Mouse (Mus musculus) embryonic facial prominence, embryonic 15.5 days (tissue): ENCODE data around the gene Pip4k2b. TPM values are rescaled to one million over a fixed set of nuclear protein-coding genes. Genes with fewer than 3 reads are reported as not detected.

ENCODE experiments used
- ATAC-seq: fragments of 200-750 bp; cut with Nextera tagmentation; 2 replicates; pipeline ENCODE4 v1.8.0; 2017; ENCODE audit warnings: low read depth, moderate TSS enrichment; ENCODE audit not compliant: insufficient number of reproducible peaks, low FRiP score, low TSS enrichment
- H3K27ac ChIP-seq: fragments of 300-500 bp; sonication (generic); replicated peaks from 2 replicates; pipeline ENCODE4 v1.5.1; 2015; ENCODE audit warnings: mild to moderate bottlenecking, inconsistent platforms
- H3K27me3 ChIP-seq: fragments of 300-500 bp; sonication (generic); 2 replicates; pipeline ENCODE4 v1.6.1; 2015; ENCODE audit warnings: inconsistent platforms
- H3K36me3 ChIP-seq: fragments of 300-500 bp; sonication (generic); 2 replicates; pipeline ENCODE4 v1.6.1; 2015; ENCODE audit warnings: mild to moderate bottlenecking, inconsistent platforms
- H3K4me1 ChIP-seq: fragments of 300-500 bp; sonication (generic); 2 replicates; pipeline ENCODE4 v1.6.1; 2015; ENCODE audit warnings: inconsistent platforms
- H3K4me2 ChIP-seq: fragments of 300-500 bp; sonication (generic); replicated peaks from 2 replicates; pipeline ENCODE4 v1.6.1; 2015; ENCODE audit warnings: mild to moderate bottlenecking, inconsistent platforms
- H3K4me3 ChIP-seq: fragments of 300-500 bp; sonication (generic); replicated peaks from 2 replicates; pipeline ENCODE4 v1.5.1; 2015; ENCODE audit warnings: mild to moderate bottlenecking, inconsistent platforms
- H3K9ac ChIP-seq: fragments of 300-500 bp; sonication (generic); 2 replicates; pipeline ENCODE4 v1.6.1; 2015; ENCODE audit warnings: inconsistent platforms
- H3K9me3 ChIP-seq: fragments of 300-500 bp; sonication (generic); replicated peaks from 2 replicates; pipeline ENCODE4 v1.6.1; 2016; ENCODE audit warnings: inconsistent platforms
- WGBS: fragments of 180-500 bp; shearing (Covaris S2); methylation state at CpG from one replicate; pipeline ENCODE4 v1.1.7; 2015; 5-methylcytosine and 5-hydroxymethylcytosine counted together
- polyA plus RNA-seq: library from polyadenylated mRNA; unstranded; fragments of >200 nt; fragmentation: Nextera tagmentation; extraction: Ambion mirVana; gene quantifications from 2 replicates; pipeline ENCODE4 v1.2.1, GENCODE M21; 2015

Pip4k2b gene
- polyA plus RNA-seq, 1 experiment from 2014 or later: 1.7 TPM

- no peak overlapping the region for H3K4me2 ChIP-seq
- WGBS: 60% methylated on average over 5 of the region's 5 CpGs
- no peak overlapping the region for H3K9ac ChIP-seq
- peaks cover 16% of the 10 kb centered on the region for H3K4me1 ChIP-seq
- H3K4me3 ChIP-seq: no peak overlapping the region
- ATAC-seq: 0 out of 2 replicates have a peak, but pooled peaks have one; percentile 26
- no peaks in the 10 kb centered on the region for H3K27me3 ChIP-seq
- peaks cover 56% of the 10 kb centered on the region for H3K36me3 ChIP-seq
- H3K27ac ChIP-seq: no peak overlapping the region; the same call in 1 of the 2 replicates
- no peaks in the 10 kb centered on the region for H3K9me3 ChIP-seq
Observed at GRCm38 (mm10) chr11:97776497-97777128, 32.1 kb upstream of the Pip4k2b start.

GRCm38 (mm10) chr11:97775808-97776496, 31.4 kb upstream of the Pip4k2b start, which contains the start of gene 1700001P01Rik:
TSS of gene 1700001P01Rik (minus strand) at chr11:97775918.
- Histone ChIP-seq H3K4me1 (peaks cover 12% of the 10 kb centered on the region), H3K27ac (no peak within 1 kb of the TSS; the same call in 1 of the 2 replicates), H3K9me3 (no peaks in the 10 kb centered on the region), H3K27me3 (no peaks in the 10 kb centered on the region), H3K4me2 (no peak within 1 kb of the TSS), H3K9ac (no peak within 1 kb of the TSS), H3K36me3 (peaks cover 56% of the 10 kb centered on the region), H3K4me3 (no peak within 1 kb of the TSS)
- ATAC-seq: no peak
- WGBS: 47% methylated on average over 17 of the region's 17 CpGs

- no peaks in the 10 kb centered on the region for H3K27me3 ChIP-seq
Observed at GRCm38 (mm10) chr11:97775186-97775585, 30.7 kb upstream of the Pip4k2b start.

GRCm38 (mm10) chr11:97771410-97771809, 26.9 kb upstream of the Pip4k2b start:
- ATAC-seq: no peak
- H3K4me3 ChIP-seq: no peak overlapping the region
- H3K4me1 ChIP-seq: peaks cover 3% of the 10 kb centered on the region; the same call in 1 of the 2 replicates
- no peak overlapping the region for H3K27ac ChIP-seq
- H3K9me3 ChIP-seq: no peaks in the 10 kb centered on the region
- no peak overlapping the region for H3K9ac ChIP-seq
- H3K27me3 ChIP-seq: no peaks in the 10 kb centered on the region
- H3K4me2 ChIP-seq: no peak overlapping the region
- H3K36me3 ChIP-seq: peaks cover 15% of the 10 kb centered on the region
- WGBS: 77% methylated on average over 14 of the region's 14 CpGs

More at GRCm38 (mm10) chr11:97775186-97775585, 30.7 kb upstream of the Pip4k2b start:
- no peak overlapping the region for H3K4me2 ChIP-seq
- no peak for ATAC-seq
- H3K27ac ChIP-seq: no peak overlapping the region
- H3K4me3 ChIP-seq: no peak overlapping the region
- peaks cover 5% of the 10 kb centered on the region for H3K4me1 ChIP-seq
- no peaks in the 10 kb centered on the region for H3K9me3 ChIP-seq
- WGBS: 71% methylated on average over 13 of the region's 13 CpGs
- peaks cover 50% of the 10 kb centered on the region for H3K36me3 ChIP-seq
- no peak overlapping the region for H3K9ac ChIP-seq

- Histone ChIP-seq H3K9me3 (no peaks in the 10 kb centered on the region), H3K9ac (no peak overlapping the region), H3K36me3 (no peaks in the 10 kb centered on the region), H3K4me2 (no peak overlapping the region), H3K4me1 (peaks cover 15% of the 10 kb centered on the region), H3K4me3 (no peak overlapping the region), H3K27me3 (no peaks in the 10 kb centered on the region), H3K27ac (no peak overlapping the region)
- WGBS: 34% methylated on average over 2 of the region's 2 CpGs
- ATAC-seq: no peak
Observed at GRCm38 (mm10) chr11:97769704-97770103, 25.2 kb upstream of the Pip4k2b start.

- peak; percentile 90 for ATAC-seq
- peaks cover 23% of the 10 kb centered on the region for H3K36me3 ChIP-seq
- peak within 1 kb of the TSS; percentile 68 for H3K4me2 ChIP-seq
- H3K9ac ChIP-seq: peak within 1 kb of the TSS; percentile 83
- peaks cover 20% of the 10 kb centered on the region for H3K4me1 ChIP-seq
- under 1% methylated on average over 38 of the region's 38 CpGs for WGBS
- no peaks in the 10 kb centered on the region for H3K27me3 ChIP-seq
- no peaks in the 10 kb centered on the region for H3K9me3 ChIP-seq
- peak within 1 kb of the TSS; percentile 95 for H3K27ac ChIP-seq
- H3K4me3 ChIP-seq: peak within 1 kb of the TSS; percentile 77
Observed at GRCm38 (mm10) chr11:97766154-97766881, 21.8 kb upstream of the Pip4k2b start, which contains the start of gene Cwc25. TSS of gene Cwc25 (minus strand) at chr11:97766556.

- no peak overlapping the region for H3K4me3 ChIP-seq
- H3K36me3 ChIP-seq: peaks cover 65% of the 10 kb centered on the region
- no peaks in the 10 kb centered on the region for H3K27me3 ChIP-seq
- H3K4me1 ChIP-seq: peaks cover 17% of the 10 kb centered on the region
- H3K27ac ChIP-seq: no peak overlapping the region
- H3K9ac ChIP-seq: no peak overlapping the region
- H3K9me3 ChIP-seq: no peaks in the 10 kb centered on the region
- no peak for ATAC-seq
- no peak overlapping the region for H3K4me2 ChIP-seq
Observed at GRCm38 (mm10) chr11:97761638-97762037, 17.1 kb upstream of the Pip4k2b start.

- Histone ChIP-seq H3K27ac (no peak overlapping the region), H3K4me3 (no peak overlapping the region), H3K4me1 (no peaks in the 10 kb centered on the region), H3K9ac (no peak overlapping the region), H3K27me3 (no peaks in the 10 kb centered on the region), H3K4me2 (no peak overlapping the region), H3K36me3 (peaks cover 87% of the 10 kb centered on the region), H3K9me3 (no peaks in the 10 kb centered on the region)
- ATAC-seq: no peak
- 85% methylated on average over 6 of the region's 6 CpGs for WGBS
Observed at GRCm38 (mm10) chr11:97758942-97759341, 14.4 kb upstream of the Pip4k2b start.

- no peak overlapping the region for H3K9ac ChIP-seq
- 97% methylated on average over 1 of the region's 1 CpGs for WGBS
- no peaks in the 10 kb centered on the region for H3K27me3 ChIP-seq
- no peak overlapping the region for H3K4me3 ChIP-seq
- no peak overlapping the region for H3K4me2 ChIP-seq
- no peaks in the 10 kb centered on the region for H3K4me1 ChIP-seq
- no peak for ATAC-seq
- peaks cover 91% of the 10 kb centered on the region for H3K36me3 ChIP-seq
- no peak overlapping the region for H3K27ac ChIP-seq
- no peaks in the 10 kb centered on the region for H3K9me3 ChIP-seq
Observed at GRCm38 (mm10) chr11:97758125-97758524, 13.6 kb upstream of the Pip4k2b start.

- Histone ChIP-seq H3K36me3 (peaks cover 91% of the 10 kb centered on the region), H3K27me3 (no peaks in the 10 kb centered on the region), H3K27ac (no peak overlapping the region), H3K9me3 (no peaks in the 10 kb centered on the region), H3K4me2 (no peak overlapping the region), H3K4me3 (no peak overlapping the region), H3K4me1 (no peaks in the 10 kb centered on the region), H3K9ac (no peak overlapping the region)
- WGBS: 93% methylated on average over 8 of the region's 8 CpGs
- no peak for ATAC-seq
Observed at GRCm38 (mm10) chr11:97753277-97753676, 8.8 kb upstream of the Pip4k2b start.

- Histone ChIP-seq H3K36me3 (peaks cover 72% of the 10 kb centered on the region), H3K9me3 (no peaks in the 10 kb centered on the region), H3K9ac (no peak overlapping the region), H3K4me3 (no peak overlapping the region), H3K4me1 (peaks cover 8% of the 10 kb centered on the region), H3K27ac (no peak overlapping the region), H3K27me3 (no peaks in the 10 kb centered on the region), H3K4me2 (no peak overlapping the region)
- 90% methylated on average over 5 of the region's 5 CpGs for WGBS
- no peak for ATAC-seq
Observed at GRCm38 (mm10) chr11:97748496-97748895, 4.0 kb upstream of the Pip4k2b start.
